Mouse (Mus musculus) MEL (cell line): ENCODE measurements around the gene Grk5. TPM values are rescaled to one million over a fixed set of nuclear protein-coding genes. Genes with fewer than 3 reads are reported as not detected.
A peak's percentile ranks its signal among the peaks of the same experiment; 100 is the strongest.

Experiments used
- DNase-seq: peaks from one replicate; pipeline ENCODE4 v3.0.0; 2011; ENCODE audit warnings: low read depth, low spot score
- H3K27ac ChIP-seq: 2 replicates; pipeline ENCODE4 v1.5.1; 2012; ENCODE audit warnings: low read depth, mild to moderate bottlenecking, control low read depth, low read length, moderate library complexity; ENCODE audit not compliant: control insufficient read depth
- H3K27me3 ChIP-seq, 2 experiments: fragments of 150-350 bp in 1 of 2; sonication (generic) in 1 of 2; 2 replicates each; pipeline ENCODE4 v1.6.1; 2012; ENCODE audit warnings: low read length in 2 of 2, mild to moderate bottlenecking in 2 of 2, improper control_type of control experiment in 1 of 2, moderate library complexity in 1 of 2; ENCODE audit not compliant: insufficient read depth in 2 of 2, control insufficient read depth in 1 of 2
- H3K36me3 ChIP-seq, 2 experiments: 2 replicates each; pipeline ENCODE4 v1.6.1; 2012 to 2014; ENCODE audit warnings: low read length in 2 of 2, improper control_type of control experiment in 1 of 2, inconsistent platforms in 1 of 2, mild to moderate bottlenecking in 1 of 2; ENCODE audit not compliant: insufficient read depth in 2 of 2, control insufficient read depth in 1 of 2
- H3K4me1 ChIP-seq, 2 experiments: fragments of 150-350 bp in 1 of 2; sonication (generic) in 1 of 2; 2 replicates each; pipeline ENCODE4 v1.6.1; 2012; ENCODE audit warnings: low read length in 2 of 2, improper control_type of control experiment in 1 of 2, mild to moderate bottlenecking in 1 of 2; ENCODE audit not compliant: insufficient read depth in 2 of 2, control insufficient read depth in 1 of 2
- H3K4me3 ChIP-seq, 2 experiments: fragments of 150-350 bp in 1 of 2; sonication (generic) in 1 of 2; 2 replicates each; pipeline ENCODE4 v1.5.1; 2012; ENCODE audit warnings: low read depth in 2 of 2, low read length in 2 of 2, mild to moderate bottlenecking in 2 of 2, moderate library complexity in 2 of 2, control low read depth in 1 of 2, improper control_type of control experiment in 1 of 2; ENCODE audit not compliant: control insufficient read depth in 1 of 2, insufficient read depth in 1 of 2
- H3K79me2 ChIP-seq: 2 replicates; pipeline ENCODE4 v1.6.1; 2012; ENCODE audit warnings: mild to moderate bottlenecking, low read length, moderate library complexity; ENCODE audit not compliant: control insufficient read depth, poor library complexity, insufficient read depth
- H3K9ac ChIP-seq: 2 replicates; pipeline ENCODE4 v1.6.1; 2012; ENCODE audit warnings: low read depth, mild to moderate bottlenecking, control low read depth, low read length, moderate library complexity; ENCODE audit not compliant: control insufficient read depth, poor library complexity, severe bottlenecking
- H3K9me3 ChIP-seq: fragments of 150-350 bp; sonication (generic); replicated peaks from 2 replicates; pipeline ENCODE4 v1.6.1; 2012; ENCODE audit warnings: mild to moderate bottlenecking, low read length, improper control_type of control experiment, moderate library complexity; ENCODE audit not compliant: insufficient read depth
- BHLHE40 ChIP-seq: IDR thresholded peaks from 2 replicates; pipeline ENCODE4 v1.6.1; 2012; ENCODE audit warnings: low read depth, mild to moderate bottlenecking, inconsistent platforms, low read length, improper control_type of control experiment, borderline replicate concordance
- CTCF ChIP-seq, 3 experiments: IDR thresholded peaks in 2 of 3; conservative IDR thresholded peaks in 1 of 3; 2 replicates each; pipeline ENCODE4 v1.5.1; 2011 to 2012; ENCODE audit warnings: low read length in 3 of 3, low read depth in 2 of 3, mild to moderate bottlenecking in 2 of 3, improper control_type of control experiment in 1 of 3, inconsistent platforms in 1 of 3, mixed read lengths in 1 of 3, moderate library complexity in 1 of 3; ENCODE audit not compliant: control insufficient read depth in 1 of 3, insufficient read depth in 1 of 3, poor library complexity in 1 of 3, severe bottlenecking in 1 of 3
- ELF1 ChIP-seq: IDR thresholded peaks from 2 replicates; pipeline ENCODE4 v1.6.1; 2014; ENCODE audit warnings: low read depth, mild to moderate bottlenecking, inconsistent platforms, low read length, improper control_type of control experiment, moderate library complexity
- EP300 ChIP-seq, 2 experiments: IDR thresholded peaks; 2 replicates each; pipeline ENCODE4 v1.6.1; 2011; ENCODE audit warnings: improper control_type of control experiment in 2 of 2, low read length in 2 of 2, low read depth in 1 of 2, mild to moderate bottlenecking in 1 of 2
- ETS1 ChIP-seq: IDR thresholded peaks from 2 replicates; pipeline ENCODE4 v1.6.1; 2012; ENCODE audit warnings: low read depth, mild to moderate bottlenecking, inconsistent platforms, low read length, improper control_type of control experiment, moderate library complexity
- GATA1 ChIP-seq: IDR thresholded peaks from 2 replicates; pipeline ENCODE4 v1.6.1; 2011; ENCODE audit warnings: low read depth, low read length, improper control_type of control experiment
- KAT2A ChIP-seq: conservative IDR thresholded peaks from 2 replicates; pipeline ENCODE4 v1.6.1; 2012; ENCODE audit warnings: low read depth, low read length, improper control_type of control experiment, inconsistent platforms
- MAFK ChIP-seq: IDR thresholded peaks from 2 replicates; pipeline ENCODE4 v1.6.1; 2011; ENCODE audit warnings: low read depth, mild to moderate bottlenecking, low read length, improper control_type of control experiment, borderline replicate concordance
- MAX ChIP-seq: IDR thresholded peaks from 2 replicates; pipeline ENCODE4 v1.6.1; 2011; ENCODE audit warnings: low read length, improper control_type of control experiment
- MXI1 ChIP-seq: IDR thresholded peaks from 2 replicates; pipeline ENCODE4 v1.6.1; 2011; ENCODE audit warnings: mild to moderate bottlenecking, low read depth, low read length, improper control_type of control experiment
- MYB ChIP-seq: IDR thresholded peaks from 2 replicates; pipeline ENCODE4 v1.6.1; 2011; ENCODE audit warnings: mild to moderate bottlenecking, low read depth, low read length, improper control_type of control experiment
- NELFE ChIP-seq: IDR thresholded peaks from 2 replicates; pipeline ENCODE4 v1.6.1; 2011; ENCODE audit warnings: low read depth, low read length, improper control_type of control experiment
- POLR2A ChIP-seq, 2 experiments: IDR thresholded peaks; 2 replicates each; pipeline ENCODE4 v1.6.1; 2011 to 2012; ENCODE audit warnings: low read length in 2 of 2, mild to moderate bottlenecking in 2 of 2, control low read depth in 1 of 2, improper control_type of control experiment in 1 of 2, low read depth in 1 of 2, moderate library complexity in 1 of 2; ENCODE audit not compliant: control insufficient read depth in 1 of 2, insufficient read depth in 1 of 2, poor library complexity in 1 of 2
- POLR2AphosphoS5 ChIP-seq: IDR thresholded peaks from 2 replicates; pipeline ENCODE4 v1.6.1; 2012; ENCODE audit warnings: low read depth, borderline replicate concordance, mild to moderate bottlenecking, inconsistent platforms, low read length, moderate library complexity, mixed read lengths
- RCOR1 ChIP-seq: IDR thresholded peaks from 2 replicates; pipeline ENCODE4 v1.6.1; 2012; ENCODE audit warnings: low read depth, mild to moderate bottlenecking, inconsistent platforms, low read length, improper control_type of control experiment
- SIN3A ChIP-seq: IDR thresholded peaks from 2 replicates; pipeline ENCODE4 v1.6.1; 2012; ENCODE audit warnings: low read length, improper control_type of control experiment, inconsistent platforms
- SMC3 ChIP-seq: IDR thresholded peaks from 2 replicates; pipeline ENCODE4 v1.6.1; 2011; ENCODE audit warnings: low read depth, low read length, improper control_type of control experiment
- TAL1 ChIP-seq: IDR thresholded peaks from 2 replicates; pipeline ENCODE4 v1.6.1; 2012; ENCODE audit warnings: mild to moderate bottlenecking, inconsistent platforms, low read length, moderate library complexity, mixed read lengths
- TBP ChIP-seq: IDR thresholded peaks from 2 replicates; pipeline ENCODE4 v1.8.0; 2011; ENCODE audit warnings: low read depth, low read length, improper control_type of control experiment
- UBTF ChIP-seq: IDR thresholded peaks from 2 replicates; pipeline ENCODE4 v1.6.1; 2012; ENCODE audit warnings: low read depth, mild to moderate bottlenecking, inconsistent platforms, low read length, improper control_type of control experiment, moderate library complexity, borderline replicate concordance; ENCODE audit not compliant: insufficient read depth
- USF1 ChIP-seq: IDR thresholded peaks from 2 replicates; pipeline ENCODE4 v1.6.1; 2014; ENCODE audit warnings: low read depth, mild to moderate bottlenecking, inconsistent platforms, low read length, improper control_type of control experiment, moderate library complexity
- USF2 ChIP-seq, 2 experiments: IDR thresholded peaks; 2 replicates each; pipeline ENCODE4 v1.6.1; 2011 to 2012; ENCODE audit warnings: improper control_type of control experiment in 2 of 2, low read length in 2 of 2, borderline replicate concordance in 1 of 2, inconsistent platforms in 1 of 2, low read depth in 1 of 2, mild to moderate bottlenecking in 1 of 2; ENCODE audit not compliant: insufficient read depth in 1 of 2
- polyA plus RNA-seq, 2 experiments: library from polyadenylated mRNA; stranded (reverse) in 1 of 2; unstranded in 1 of 2; fragments of >175 nt in 1 of 2; fragments of >200 nt in 1 of 2; gene quantifications; 2 replicates each; pipeline versions ENCODE4 v1.2.1 to v1.2.4; 2012; ENCODE audit warnings: low replicate concordance in 2 of 2, low read depth in 1 of 2; ENCODE audit not compliant: insufficient read length in 2 of 2, insufficient read depth in 1 of 2, missing spikeins in 1 of 2
- total RNA-seq: library from RNA; depleted of rRNA; stranded (reverse); fragments of 300-350 nt; gene quantifications from 2 replicates; pipeline ENCODE4 v1.2.3, GENCODE M21; 2012

Grk5 gene
- total and polyA plus RNA-seq, 3 experiments: 4.2 to 8.1 TPM; not detected in 1

GRCm38 (mm10) chr19:61080251-61080749 lies 190.8 kb downstream of the Grk5 start:
- H3K4me1 ChIP-seq: peaks cover 10 to 30% of the 10 kb centered on the region in 2 experiments
- DNase-seq: no peak
- no peak overlapping the region for H3K27ac ChIP-seq
- no peak overlapping the region for H3K4me3 ChIP-seq
- TF ChIP-seq SIN3A: no peak
- no peak for TF ChIP-seq MXI1
- TF ChIP-seq POLR2AphosphoS5: no peak
- no peak for TF ChIP-seq RCOR1
- no peak for TF ChIP-seq CTCF (IDR thresholded peaks at IDR 0.05 in 2 of 3, conservative IDR thresholded peaks at IDR 0.05 in 1 of 3; ENCODE audit: control insufficient read depth in 1 of 3, insufficient read depth in 1 of 3, low read depth in 2 of 3, low read length in 3 of 3, poor library complexity in 1 of 3, severe bottlenecking in 1 of 3)
- no peak overlapping the region for H3K9ac ChIP-seq
- H3K9me3 ChIP-seq: no peaks in the 10 kb centered on the region
- no peaks in the 10 kb centered on the region for H3K79me2 ChIP-seq
- H3K36me3 ChIP-seq: peaks cover 0 to 28% of the 10 kb centered on the region in 2 experiments; a peak in 2 of 4 replicates
- no peaks in the 10 kb centered on the region for H3K27me3 ChIP-seq

DNA sequence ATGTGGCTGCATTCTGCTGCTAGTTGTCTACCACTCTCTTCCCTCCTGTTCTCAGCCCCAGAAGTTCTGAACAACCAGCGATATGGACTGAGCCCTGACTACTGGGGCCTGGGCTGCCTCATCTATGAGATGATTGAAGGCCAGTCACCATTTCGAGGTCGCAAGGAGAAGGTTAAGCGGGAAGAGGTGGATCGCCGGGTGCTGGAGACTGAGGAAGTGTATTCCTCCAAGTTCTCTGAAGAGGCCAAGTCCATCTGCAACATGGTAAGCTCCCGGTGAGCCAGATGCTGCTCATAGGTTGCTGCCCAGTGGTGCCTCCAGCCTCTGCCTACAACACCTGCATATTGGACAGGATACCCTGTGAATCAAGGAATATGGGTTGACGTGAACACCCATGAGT lies 193.5 kb downstream of the Grk5 start:
- no peak for DNase-seq
- H3K27me3 ChIP-seq: no peaks in the 10 kb centered on the region
- H3K79me2 ChIP-seq: no peaks in the 10 kb centered on the region
- no peak for TF ChIP-seq MAFK
- TF ChIP-seq RCOR1: no peak
- TF ChIP-seq POLR2AphosphoS5: no peak
- no peak for TF ChIP-seq KAT2A
- TF ChIP-seq MAX: no peak
- TF ChIP-seq ETS1: no peak
- H3K27ac ChIP-seq: no peak overlapping the region
- peaks cover 16 to 40% of the 10 kb centered on the region in 2 experiments for H3K4me1 ChIP-seq
- H3K4me3 ChIP-seq: no peak overlapping the region
- H3K36me3 ChIP-seq: peaks cover 0 to 35% of the 10 kb centered on the region in 2 experiments; a peak in 2 of 4 replicates
- no peaks in the 10 kb centered on the region for H3K9me3 ChIP-seq
- H3K9ac ChIP-seq: no peak overlapping the region

DNA sequence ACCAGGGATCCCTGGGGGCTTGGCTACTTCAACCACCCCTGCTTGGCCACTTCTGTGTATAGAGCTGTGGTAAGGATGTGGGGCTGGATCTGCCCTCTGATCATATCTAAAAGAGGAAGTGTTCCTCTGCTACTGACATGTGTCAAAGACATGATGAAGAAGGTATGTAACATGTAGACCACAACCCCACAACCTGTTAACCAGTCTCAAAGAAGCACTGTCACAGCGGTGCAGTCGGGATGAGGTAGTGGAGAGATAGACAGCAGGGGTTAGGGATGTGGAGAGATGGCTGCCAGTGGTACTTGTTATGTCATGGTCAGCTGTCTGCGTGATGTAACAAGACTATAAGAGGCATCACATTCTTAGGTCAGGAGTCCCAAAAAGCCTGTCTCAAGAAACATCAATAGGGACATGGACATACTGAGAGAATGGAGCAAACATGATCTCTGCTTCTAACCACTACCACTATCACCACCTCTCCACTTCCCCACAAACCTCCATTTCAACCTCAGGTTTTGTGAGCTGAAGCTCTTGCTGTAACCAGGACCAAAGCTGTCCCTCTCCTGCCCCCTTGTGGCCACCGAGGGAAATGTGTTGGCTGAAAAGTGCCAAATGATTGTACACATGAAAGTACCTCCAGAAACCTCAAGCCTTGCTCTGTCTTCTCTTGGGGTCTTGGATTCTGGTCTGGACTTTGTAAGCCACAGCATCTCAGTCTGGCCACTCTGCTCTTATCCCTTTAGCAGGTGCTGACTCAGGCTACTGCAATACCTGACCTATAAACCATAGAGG lies 194.8 kb downstream of the Grk5 start:
- Histone ChIP-seq H3K36me3 (peaks cover 0 to 24% of the 10 kb centered on the region in 2 experiments; a peak in 2 of 4 replicates), H3K9me3 (no peaks in the 10 kb centered on the region), H3K9ac (no peak overlapping the region), H3K79me2 (no peaks in the 10 kb centered on the region), H3K27me3 (no peaks in the 10 kb centered on the region), H3K27ac (peak overlapping the region; percentile 48), H3K4me1 (peaks cover 16 to 29% of the 10 kb centered on the region in 2 experiments), H3K4me3 (no peak overlapping the region)
- peak; percentile 98 for DNase-seq
- peak; percentile 98 to 99 (median 99) for TF ChIP-seq CTCF (IDR thresholded peaks at IDR 0.05 in 2 of 3, conservative IDR thresholded peaks at IDR 0.05 in 1 of 3; ENCODE audit: control insufficient read depth in 1 of 3, insufficient read depth in 1 of 3, low read depth in 2 of 3, low read length in 3 of 3, poor library complexity in 1 of 3, severe bottlenecking in 1 of 3)
- no peak for TF ChIP-seq MYB
- no peak for TF ChIP-seq NELFE
- peak; percentile 99 for TF ChIP-seq SMC3
- no peak for TF ChIP-seq USF2 (IDR thresholded peaks at IDR 0.05; ENCODE audit: borderline replicate concordance in 1 of 2, insufficient read depth in 1 of 2, low read depth in 1 of 2, low read length in 2 of 2)
- TF ChIP-seq EP300 (IDR thresholded peaks at IDR 0.05; ENCODE audit: low read depth in 1 of 2, low read length in 2 of 2): peak; percentile 67
- no peak for TF ChIP-seq POLR2AphosphoS5
- peak; percentile 61; the same call in 1 of the 2 replicates for TF ChIP-seq TBP
- peak; percentile 39; the same call in 1 of the 2 replicates for TF ChIP-seq TAL1
- no peak; the same call in 1 of the 2 replicates for TF ChIP-seq MXI1
- TF ChIP-seq BHLHE40: 0 out of 2 replicates have a peak, but pooled peaks have one; percentile 37
- TF ChIP-seq ELF1: no peak; the same call in 1 of the 2 replicates
- TF ChIP-seq USF1: 0 out of 2 replicates have a peak, but pooled peaks have one; percentile 29
- peak; percentile 51 for TF ChIP-seq GATA1
- no peak for TF ChIP-seq UBTF
- no peak for TF ChIP-seq POLR2A (IDR thresholded peaks at IDR 0.05; ENCODE audit: control insufficient read depth in 1 of 2, insufficient read depth in 1 of 2, low read depth in 1 of 2, low read length in 2 of 2, poor library complexity in 1 of 2)
